Mouse (Mus musculus) stomach, postnatal 0 days (tissue): ENCODE measurements at regions not wholly inside any gene's neighbourhood (a gene's known extent, or its start where the extent isn't known, plus 50 kb on each side); places are given as distances from the start of the nearest gene placed in this dataset.

Source experiments
- ATAC-seq: fragments of 200-750 bp; cut with Nextera tagmentation; 2 replicates; pipeline ENCODE4 v1.8.0; 2017; ENCODE audit not compliant: low FRiP score, low TSS enrichment
- DNase-seq: peaks from one replicate; pipeline ENCODE4 v3.0.0-alpha.2; 2016; ENCODE audit warnings: low spot score
- H3K27ac ChIP-seq: fragments of 300-500 bp; sonication (generic); replicated peaks from 2 replicates; pipeline ENCODE4 v1.5.1; 2014; ENCODE audit warnings: mild to moderate bottlenecking, control low read depth
- H3K27me3 ChIP-seq: fragments of 300-500 bp; sonication (generic); 2 replicates; pipeline ENCODE4 v1.6.1; 2014; ENCODE audit warnings: low read length; ENCODE audit not compliant: control insufficient read depth, insufficient read depth
- H3K36me3 ChIP-seq: fragments of 300-500 bp; sonication (generic); 2 replicates; pipeline ENCODE4 v1.6.1; 2014; ENCODE audit warnings: low read length, mixed read lengths; ENCODE audit not compliant: control insufficient read depth, insufficient read depth
- H3K4me1 ChIP-seq: fragments of 300-500 bp; sonication (generic); replicated peaks from 2 replicates; pipeline ENCODE4 v1.6.1; 2014; ENCODE audit warnings: antibody characterized with exemption; ENCODE audit not compliant: control insufficient read depth, insufficient read depth
- H3K4me2 ChIP-seq: fragments of 300-500 bp; sonication (generic); replicated peaks from 2 replicates; pipeline ENCODE4 v1.6.1; 2014; ENCODE audit warnings: low read depth, mild to moderate bottlenecking, control low read depth, moderate library complexity
- H3K4me3 ChIP-seq: fragments of 300-500 bp; sonication (generic); 2 replicates; pipeline ENCODE4 v1.5.1; 2014; ENCODE audit warnings: low read depth, low read length, control low read depth
- H3K9ac ChIP-seq: fragments of 300-500 bp; sonication (generic); 2 replicates; pipeline ENCODE4 v1.6.1; 2014; ENCODE audit warnings: mild to moderate bottlenecking, low read length, control low read depth, mixed read lengths
- H3K9me3 ChIP-seq: fragments of 300-500 bp; sonication (generic); 2 replicates; pipeline ENCODE4 v1.6.1; 2016; ENCODE audit warnings: low read length; ENCODE audit not compliant: control insufficient read depth
- CTCF ChIP-seq: IDR thresholded peaks from 2 replicates; pipeline ENCODE4 v1.5.1; 2016; ENCODE audit warnings: antibody characterized with exemption, low read depth, mild to moderate bottlenecking, moderate library complexity
- EP300 ChIP-seq: optimal IDR thresholded peaks from 2 replicates; pipeline ENCODE3; 2016; ENCODE audit warnings: antibody characterized with exemption
- WGBS: fragments of 180-500 bp; shearing (Covaris S2); extraction: QIAGEN DNeasy Blood & Tissue Kit; methylation state at CpG from one replicate; pipeline ENCODE4 v1.1.7; 2014; 5-methylcytosine and 5-hydroxymethylcytosine counted together

GRCm38 (mm10) chr8:82685966-82686365 is 88.0 kb downstream of the Zfp330 start:
- Histone ChIP-seq H3K9me3 (no peaks in the 10 kb centered on the region), H3K27me3 (no peaks in the 10 kb centered on the region; the same call in 1 of the 2 replicates)
- WGBS: 63% methylated on average over 3 of the region's 3 CpGs

GRCm38 (mm10) chr8:82678793-82679192 is 95.2 kb downstream of the Zfp330 start:
- DNase-seq (no peak), ATAC-seq (no peak)
- WGBS: 17% methylated on average over 1 of the region's 1 CpGs
- H3K9ac ChIP-seq: no peak overlapping the region
- H3K9me3 ChIP-seq: no peaks in the 10 kb centered on the region
- TF ChIP-seq CTCF (no peak), EP300 (no peak)
- H3K4me1 ChIP-seq: no peaks in the 10 kb centered on the region
- H3K4me2 ChIP-seq: no peak overlapping the region
- H3K27ac ChIP-seq: no peak overlapping the region
- H3K4me3 ChIP-seq: no peak overlapping the region
- H3K36me3 ChIP-seq: no peaks in the 10 kb centered on the region
- no peaks in the 10 kb centered on the region for H3K27me3 ChIP-seq

More at GRCm38 (mm10) chr8:82685966-82686365, 88.0 kb downstream of the Zfp330 start:
- Histone ChIP-seq H3K4me2 (no peak overlapping the region), H3K4me3 (no peak overlapping the region), H3K4me1 (no peaks in the 10 kb centered on the region), H3K27ac (no peak overlapping the region), H3K36me3 (no peaks in the 10 kb centered on the region), H3K9ac (no peak overlapping the region)
- DNase-seq (no peak), ATAC-seq (no peak)
- TF ChIP-seq EP300 (no peak), CTCF (no peak)

- 60% methylated on average over 3 of the region's 3 CpGs for WGBS
- no peak for ATAC-seq
- H3K36me3 ChIP-seq: no peaks in the 10 kb centered on the region
Measured at GRCm38 (mm10) chr8:82677781-82678180, 96.2 kb downstream of the Zfp330 start.

GRCm38 (mm10) chr8:82669241-82669640 is 104.7 kb downstream of the Zfp330 start:
- H3K27me3 ChIP-seq: no peaks in the 10 kb centered on the region
- WGBS: 86% methylated on average over 4 of the region's 4 CpGs

More at GRCm38 (mm10) chr8:82677781-82678180, 96.2 kb downstream of the Zfp330 start:
- Histone ChIP-seq H3K27ac (no peak overlapping the region), H3K9me3 (no peaks in the 10 kb centered on the region), H3K4me1 (no peaks in the 10 kb centered on the region), H3K4me2 (no peak overlapping the region), H3K9ac (no peak overlapping the region), H3K4me3 (no peak overlapping the region), H3K27me3 (no peaks in the 10 kb centered on the region)
- no peak for DNase-seq
- no peak for TF ChIP-seq EP300
- TF ChIP-seq CTCF: no peak

GRCm38 (mm10) chr8:82665131-82665530 is 108.8 kb downstream of the Zfp330 start:
- Histone ChIP-seq H3K9me3 (no peaks in the 10 kb centered on the region), H3K27me3 (no peaks in the 10 kb centered on the region), H3K4me1 (no peaks in the 10 kb centered on the region), H3K9ac (no peak overlapping the region), H3K4me2 (no peak overlapping the region), H3K36me3 (no peaks in the 10 kb centered on the region), H3K27ac (no peak overlapping the region), H3K4me3 (no peak overlapping the region)
- TF ChIP-seq EP300: no peak
- TF ChIP-seq CTCF: no peak
- DNase-seq (no peak), ATAC-seq (no peak)
- WGBS: 90% methylated on average over 4 of the region's 4 CpGs

More at GRCm38 (mm10) chr8:82669241-82669640, 104.7 kb downstream of the Zfp330 start:
- H3K9ac ChIP-seq: no peak overlapping the region
- no peaks in the 10 kb centered on the region for H3K36me3 ChIP-seq
- no peak for DNase-seq
- no peak overlapping the region for H3K4me3 ChIP-seq
- H3K9me3 ChIP-seq: no peaks in the 10 kb centered on the region
- no peak overlapping the region for H3K4me2 ChIP-seq
- no peak for ATAC-seq
- no peak overlapping the region for H3K27ac ChIP-seq
- no peaks in the 10 kb centered on the region for H3K4me1 ChIP-seq
- no peak for TF ChIP-seq CTCF
- no peak for TF ChIP-seq EP300

GRCm38 (mm10) chr8:82640502-82640901 is 133.5 kb downstream of the Zfp330 start:
- ATAC-seq (no peak), DNase-seq (no peak)
- H3K4me2 ChIP-seq: no peak overlapping the region
- H3K4me3 ChIP-seq: no peak overlapping the region
- TF ChIP-seq CTCF: no peak
- no peaks in the 10 kb centered on the region for H3K9me3 ChIP-seq
- H3K27ac ChIP-seq: no peak overlapping the region
- H3K36me3 ChIP-seq: no peaks in the 10 kb centered on the region
- H3K27me3 ChIP-seq: no peaks in the 10 kb centered on the region
- H3K4me1 ChIP-seq: no peaks in the 10 kb centered on the region
- 49% methylated on average over 1 of the region's 1 CpGs for WGBS
- no peak overlapping the region for H3K9ac ChIP-seq
